Mouse (Mus musculus): ENCODE data around the gene Phf21a. TPM values are rescaled to one million over a fixed set of nuclear protein-coding genes. Genes with fewer than 3 reads are reported as not detected.

The Phf21a gene
- polyA plus RNA-seq, 1 experiment, result 49.2 TPM

DNA sequence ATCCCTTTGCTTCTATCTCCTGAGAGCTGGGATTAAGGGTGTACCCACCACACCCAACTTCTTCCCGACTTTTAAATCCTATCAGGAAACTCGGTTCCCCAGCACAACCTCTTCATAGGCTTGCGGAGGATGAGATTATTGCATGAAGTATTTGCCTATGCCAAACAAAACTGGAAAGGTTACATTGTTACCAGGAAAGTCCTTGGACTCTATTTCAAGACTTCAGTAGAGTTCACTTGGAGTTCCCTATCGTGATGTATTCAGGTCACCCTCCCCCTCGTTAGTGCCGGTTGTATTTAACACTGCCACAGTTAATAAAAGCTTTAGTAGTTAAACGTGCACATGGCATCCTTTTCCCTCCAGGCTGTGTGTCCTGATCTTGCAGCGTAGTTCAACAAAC is 1.2 kb downstream of the Phf21a start:
- Histone ChIP-seq H3K36me3 (ENCODE audit: control insufficient read depth, insufficient read depth, low read length) (no peaks in the 10 kb centered on the region), H3K27me3 (ENCODE audit: control insufficient read depth, insufficient read depth, low read length) (no peaks in the 10 kb centered on the region; the same call in 1 of the 2 replicates), H3K27ac (ENCODE audit: insufficient read depth, low read length) (no peak overlapping the region), H3K4me3 (ENCODE audit: extremely low read depth, insufficient read depth, insufficient read length) (no peak overlapping the region), H3K4me1 (ENCODE audit: control insufficient read depth, insufficient read depth, insufficient read length) (no peaks in the 10 kb centered on the region)
- no peak for DNase-seq (ENCODE audit: low read depth in 1 of 2, low spot score in 2 of 2)
- WGBS, result 68% methylated on average over 8 of the region's 8 CpGs
- TF ChIP-seq POLR2A (IDR thresholded peaks at IDR 0.05; ENCODE audit: low read depth, low read length) (no peak), CTCF (IDR thresholded peaks at IDR 0.05; ENCODE audit: extremely low read depth, insufficient read depth, insufficient read length, insufficient replicate concordance) (no peak)

DNA sequence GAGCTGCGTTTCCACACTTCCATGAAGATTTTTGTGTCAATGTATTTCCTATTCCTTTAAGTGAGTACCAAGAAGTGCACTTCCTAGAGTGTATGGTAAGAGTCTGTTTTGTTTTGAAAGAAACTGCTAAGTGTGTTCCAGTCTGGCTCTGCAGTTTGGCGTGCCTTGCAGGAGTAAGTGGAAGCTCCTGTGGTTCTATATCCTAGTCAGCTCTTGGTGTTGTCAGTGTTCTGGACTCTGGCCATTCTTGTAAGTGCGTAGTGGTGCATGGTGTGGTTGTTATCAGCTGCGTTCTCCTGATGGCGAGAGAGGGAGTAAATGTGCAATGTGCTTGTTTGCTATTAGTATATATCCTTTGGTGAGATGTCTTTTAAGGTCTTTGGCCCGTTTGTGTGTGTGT is 7.9 kb downstream of the Phf21a start:
- Histone ChIP-seq H3K4me3 (ENCODE audit: extremely low read depth, insufficient read depth, insufficient read length) (no peak overlapping the region), H3K36me3 (ENCODE audit: control insufficient read depth, insufficient read depth, low read length) (no peaks in the 10 kb centered on the region), H3K27me3 (ENCODE audit: control insufficient read depth, insufficient read depth, low read length) (no peaks in the 10 kb centered on the region; the same call in 1 of the 2 replicates), H3K27ac (ENCODE audit: insufficient read depth, low read length) (no peak overlapping the region), H3K4me1 (ENCODE audit: control insufficient read depth, insufficient read depth, insufficient read length) (no peaks in the 10 kb centered on the region)
- TF ChIP-seq POLR2A (IDR thresholded peaks at IDR 0.05; ENCODE audit: low read depth, low read length) (no peak), CTCF (IDR thresholded peaks at IDR 0.05; ENCODE audit: extremely low read depth, insufficient read depth, insufficient read length, insufficient replicate concordance) (no peak)
- WGBS, result 88% methylated on average over 6 of the region's 6 CpGs
- no peak for DNase-seq (ENCODE audit: low read depth in 1 of 2, low spot score in 2 of 2)

GRCm38 (mm10) chr2:92124523-92124922 is 31.6 kb downstream of the Phf21a start:
- no peak overlapping the region for H3K27ac ChIP-seq (ENCODE audit: insufficient read depth, low read length)
- no peaks in the 10 kb centered on the region for H3K27me3 ChIP-seq (ENCODE audit: control insufficient read depth, insufficient read depth, low read length)
- no peak overlapping the region for H3K4me3 ChIP-seq (ENCODE audit: extremely low read depth, insufficient read depth, insufficient read length)
- no peak for DNase-seq (ENCODE audit: low read depth in 1 of 2, low spot score in 2 of 2)
- WGBS, result 27% methylated on average over 5 of the region's 5 CpGs
- H3K36me3 ChIP-seq (ENCODE audit: control insufficient read depth, insufficient read depth, low read length), result no peaks in the 10 kb centered on the region
- TF ChIP-seq CTCF (IDR thresholded peaks at IDR 0.05; ENCODE audit: extremely low read depth, insufficient read depth, insufficient read length, insufficient replicate concordance) (no peak), POLR2A (IDR thresholded peaks at IDR 0.05; ENCODE audit: low read depth, low read length) (no peak)
- no peaks in the 10 kb centered on the region for H3K4me1 ChIP-seq (ENCODE audit: control insufficient read depth, insufficient read depth, insufficient read length)

DNA sequence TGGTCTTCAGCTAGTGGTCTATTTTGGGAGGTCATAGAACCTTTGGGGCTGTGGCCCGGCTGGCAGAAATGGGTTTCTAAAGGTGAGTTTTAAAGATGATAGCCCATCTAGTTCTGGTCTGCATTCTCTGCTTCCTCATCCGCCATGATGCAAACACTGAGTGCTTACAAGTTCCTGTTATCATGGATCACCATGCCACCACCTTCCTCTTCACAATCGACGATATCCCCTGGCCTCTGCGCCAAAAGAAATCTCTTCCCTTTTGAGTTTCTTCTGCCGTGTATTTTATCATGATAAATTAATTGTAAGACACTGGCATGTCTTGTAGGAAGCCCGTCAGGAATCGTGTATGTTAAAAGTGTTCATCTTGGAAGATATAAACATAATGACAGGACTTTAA is 32.4 kb downstream of the Phf21a start:
- 75% methylated on average over 8 of the region's 8 CpGs for WGBS
- H3K4me3 ChIP-seq (ENCODE audit: extremely low read depth, insufficient read depth, insufficient read length), result no peak overlapping the region
- TF ChIP-seq CTCF (IDR thresholded peaks at IDR 0.05; ENCODE audit: extremely low read depth, insufficient read depth, insufficient read length, insufficient replicate concordance), result no peak
- TF ChIP-seq POLR2A (IDR thresholded peaks at IDR 0.05; ENCODE audit: low read depth, low read length), result no peak
- DNase-seq (ENCODE audit: low read depth in 1 of 2, low spot score in 2 of 2), result no peak
- no peaks in the 10 kb centered on the region for H3K4me1 ChIP-seq (ENCODE audit: control insufficient read depth, insufficient read depth, insufficient read length)
- no peak overlapping the region for H3K27ac ChIP-seq (ENCODE audit: insufficient read depth, low read length)
- no peaks in the 10 kb centered on the region for H3K27me3 ChIP-seq (ENCODE audit: control insufficient read depth, insufficient read depth, low read length)
- H3K36me3 ChIP-seq (ENCODE audit: control insufficient read depth, insufficient read depth, low read length), result no peaks in the 10 kb centered on the region

GRCm38 (mm10) chr2:92130071-92130470 is 37.2 kb downstream of the Phf21a start:
- no peak for DNase-seq (ENCODE audit: low read depth in 1 of 2, low spot score in 2 of 2)
- Histone ChIP-seq H3K36me3 (ENCODE audit: control insufficient read depth, insufficient read depth, low read length) (no peaks in the 10 kb centered on the region), H3K27me3 (ENCODE audit: control insufficient read depth, insufficient read depth, low read length) (no peaks in the 10 kb centered on the region), H3K27ac (ENCODE audit: insufficient read depth, low read length) (no peak overlapping the region), H3K4me1 (ENCODE audit: control insufficient read depth, insufficient read depth, insufficient read length) (no peaks in the 10 kb centered on the region), H3K4me3 (ENCODE audit: extremely low read depth, insufficient read depth, insufficient read length) (no peak overlapping the region)
- 95% methylated on average over 7 of the region's 7 CpGs for WGBS
- TF ChIP-seq CTCF (IDR thresholded peaks at IDR 0.05; ENCODE audit: extremely low read depth, insufficient read depth, insufficient read length, insufficient replicate concordance), result no peak
- TF ChIP-seq POLR2A (IDR thresholded peaks at IDR 0.05; ENCODE audit: low read depth, low read length), result no peak

GRCm38 (mm10) chr2:92138736-92139135 is 45.8 kb downstream of the Phf21a start:
- no peaks in the 10 kb centered on the region for H3K4me1 ChIP-seq (ENCODE audit: control insufficient read depth, insufficient read depth, insufficient read length)
- H3K27ac ChIP-seq (ENCODE audit: insufficient read depth, low read length), result no peak overlapping the region
- no peaks in the 10 kb centered on the region for H3K36me3 ChIP-seq (ENCODE audit: control insufficient read depth, insufficient read depth, low read length)
- no peaks in the 10 kb centered on the region for H3K27me3 ChIP-seq (ENCODE audit: control insufficient read depth, insufficient read depth, low read length)
- TF ChIP-seq POLR2A (IDR thresholded peaks at IDR 0.05; ENCODE audit: low read depth, low read length), result no peak
- TF ChIP-seq CTCF (IDR thresholded peaks at IDR 0.05; ENCODE audit: extremely low read depth, insufficient read depth, insufficient read length, insufficient replicate concordance), result no peak
- DNase-seq (ENCODE audit: low read depth in 1 of 2, low spot score in 2 of 2), result no peak
- H3K4me3 ChIP-seq (ENCODE audit: extremely low read depth, insufficient read depth, insufficient read length), result no peak overlapping the region

DNA sequence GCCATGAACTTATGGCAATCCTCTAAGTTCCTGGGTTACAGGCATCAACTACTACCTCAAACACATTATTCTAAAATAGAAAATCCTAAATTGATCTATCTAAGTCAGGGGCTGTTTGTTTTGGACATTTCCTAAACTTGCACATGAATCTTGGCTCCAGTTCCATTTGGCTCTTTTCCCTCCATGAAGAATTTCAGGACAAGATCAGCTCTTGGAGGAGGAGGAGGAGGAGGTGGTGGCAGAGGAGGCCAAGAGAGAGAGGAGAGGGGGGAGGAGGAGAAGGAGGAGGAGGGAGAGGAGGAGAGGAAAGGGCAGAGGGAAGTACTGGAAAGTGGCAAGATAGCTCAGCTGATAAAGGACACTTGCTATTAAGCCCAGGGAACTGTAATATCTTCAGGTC is 46.4 kb downstream of the Phf21a start:
- Histone ChIP-seq H3K36me3 (ENCODE audit: control insufficient read depth, insufficient read depth, low read length) (no peaks in the 10 kb centered on the region), H3K4me3 (ENCODE audit: extremely low read depth, insufficient read depth, insufficient read length) (no peak overlapping the region), H3K4me1 (ENCODE audit: control insufficient read depth, insufficient read depth, insufficient read length) (no peaks in the 10 kb centered on the region), H3K27ac (ENCODE audit: insufficient read depth, low read length) (no peak overlapping the region), H3K27me3 (ENCODE audit: control insufficient read depth, insufficient read depth, low read length) (no peaks in the 10 kb centered on the region)
- TF ChIP-seq POLR2A (IDR thresholded peaks at IDR 0.05; ENCODE audit: low read depth, low read length) (no peak), CTCF (IDR thresholded peaks at IDR 0.05; ENCODE audit: extremely low read depth, insufficient read depth, insufficient read length, insufficient replicate concordance) (no peak)
- DNase-seq (ENCODE audit: low read depth in 1 of 2, low spot score in 2 of 2), result no peak

Measured in spleen, adult 2 months (tissue).